Mouse (Mus musculus) testis, adult 2 months (tissue): ENCODE measurements around the gene Gck. TPM values are rescaled to one million over a fixed set of nuclear protein-coding genes. Genes with fewer than 3 reads are reported as not detected.

Source experiments
- H3K27ac ChIP-seq: fragments of 200-500 bp; 2 replicates; pipeline ENCODE4 v1.5.1; 2012; ENCODE audit warnings: low read depth, low read length; ENCODE audit not compliant: control insufficient read depth, insufficient read depth
- H3K27me3 ChIP-seq: fragments of 200-500 bp; 2 replicates; pipeline ENCODE4 v1.6.1; 2012; ENCODE audit warnings: mild to moderate bottlenecking, low read length, moderate library complexity; ENCODE audit not compliant: control insufficient read depth, insufficient read depth
- H3K36me3 ChIP-seq: fragments of 200-500 bp; 2 replicates; pipeline ENCODE4 v1.6.1; 2012; ENCODE audit warnings: mild to moderate bottlenecking, low read length; ENCODE audit not compliant: control insufficient read depth, insufficient read depth
- H3K4me1 ChIP-seq: fragments of 200-500 bp; 2 replicates; pipeline ENCODE4 v1.6.1; 2012; ENCODE audit warnings: low read length; ENCODE audit not compliant: control insufficient read depth, insufficient read depth
- H3K4me3 ChIP-seq: fragments of 200-500 bp; 2 replicates; pipeline ENCODE4 v1.5.1; 2012; ENCODE audit warnings: low read depth, mild to moderate bottlenecking, low read length, moderate library complexity, mixed read lengths; ENCODE audit not compliant: control insufficient read depth
- CTCF ChIP-seq: fragments of 200-500 bp; IDR thresholded peaks from 2 replicates; pipeline ENCODE4 v1.5.1; 2012; ENCODE audit warnings: low read depth, mild to moderate bottlenecking, inconsistent platforms, low read length, moderate library complexity; ENCODE audit not compliant: control insufficient read depth, insufficient read depth, insufficient replicate concordance
- POLR2A ChIP-seq: fragments of 200-500 bp; IDR thresholded peaks from 2 replicates; pipeline ENCODE4 v1.6.1; 2012; ENCODE audit warnings: low read depth, mild to moderate bottlenecking, inconsistent platforms, low read length, moderate library complexity; ENCODE audit not compliant: control insufficient read depth
- polyA plus RNA-seq: library from polyadenylated mRNA; depleted of rRNA; stranded (reverse); fragments of >200 nt; gene quantifications from 2 replicates; pipeline ENCODE4 v1.2.3, GENCODE M21; 2012; rRNA removed

Gck gene
- polyA plus RNA-seq, 1 experiment, result 6.6 TPM

GRCm38 (mm10) chr11:5852314-5852713 is 97.6 kb downstream of the Gck start:
- no peak overlapping the region for H3K27ac ChIP-seq
- no peak overlapping the region for H3K4me3 ChIP-seq
- no peaks in the 10 kb centered on the region; the same call in none of the 2 replicates for H3K4me1 ChIP-seq
- no peaks in the 10 kb centered on the region for H3K36me3 ChIP-seq
- H3K27me3 ChIP-seq, result no peaks in the 10 kb centered on the region
- TF ChIP-seq CTCF (no peak), POLR2A (no peak)

GRCm38 (mm10) chr11:5851021-5851736 is 98.7 kb downstream of the Gck start:
- Histone ChIP-seq H3K4me1 (no peaks in the 10 kb centered on the region; the same call in none of the 2 replicates), H3K4me3 (no peak overlapping the region), H3K27me3 (no peaks in the 10 kb centered on the region), H3K36me3 (no peaks in the 10 kb centered on the region), H3K27ac (no peak overlapping the region)
- no peak for TF ChIP-seq CTCF

Other genes starting within 250 kb of the Gck start
- gene Mrps24, start 234.4 kb downstream of the Gck start, polyA plus RNA-seq, result 18.4 and 26.3 TPM in 2 replicates
- gene Urgcp, start 187.7 kb downstream of the Gck start, polyA plus RNA-seq, result 7.6 and 8.8 TPM in 2 replicates
- gene Dbnl, start 161.6 kb downstream of the Gck start, polyA plus RNA-seq, result 19.6 and 22.3 TPM in 2 replicates
- gene Pgam2, start 146.3 kb downstream of the Gck start, polyA plus RNA-seq, result 1,767 and 1,838 TPM in 2 replicates
- 2.3 and 3.0 TPM in 2 replicates for gene Polm, start 112.1 kb downstream of the Gck start, polyA plus RNA-seq
- gene Aebp1, start 88.1 kb downstream of the Gck start, polyA plus RNA-seq, result 5.9 and 8.6 TPM in 2 replicates
- gene Pold2, start 71.8 kb downstream of the Gck start, polyA plus RNA-seq, result 88.8 and 109 TPM in 2 replicates
- gene Myl7, start 51.3 kb downstream of the Gck start, polyA plus RNA-seq, result 0.43 TPM in 1 of 2 replicates, not detected in the other
- gene Ykt6, start 5.6 kb upstream of the Gck start, polyA plus RNA-seq, result 31.7 and 33.7 TPM in 2 replicates
- gene Camk2b, start 116.3 kb upstream of the Gck start, polyA plus RNA-seq, result 3.4 and 3.5 TPM in 2 replicates
- 0.74 and 0.79 TPM in 2 replicates for gene A730071L15Rik, start 249.9 kb upstream of the Gck start, polyA plus RNA-seq